Mouse (Mus musculus): Measurements from ENCODE around the gene Slc15a1.

- TF ChIP-seq POLR2A (IDR thresholded peaks at IDR 0.05; ENCODE audit: low read depth, low read length) (no peak), CTCF (IDR thresholded peaks at IDR 0.05; ENCODE audit: extremely low read depth, insufficient read length, insufficient replicate concordance, low read depth, low read length) (no peak)
Measured at GRCm38 (mm10) chr14:121436455-121436854, 68.6 kb downstream of the Slc15a1 start.

All from small intestine, adult 2 months (tissue).